Mouse (Mus musculus): Measurements from ENCODE around the gene Prrc2b. TPM values are rescaled to one million over a fixed set of nuclear protein-coding genes. Genes with fewer than 3 reads are reported as not detected.

The Prrc2b gene
- polyA plus RNA-seq, 1 experiment from 2014 or later: 30.4 TPM

DNA sequence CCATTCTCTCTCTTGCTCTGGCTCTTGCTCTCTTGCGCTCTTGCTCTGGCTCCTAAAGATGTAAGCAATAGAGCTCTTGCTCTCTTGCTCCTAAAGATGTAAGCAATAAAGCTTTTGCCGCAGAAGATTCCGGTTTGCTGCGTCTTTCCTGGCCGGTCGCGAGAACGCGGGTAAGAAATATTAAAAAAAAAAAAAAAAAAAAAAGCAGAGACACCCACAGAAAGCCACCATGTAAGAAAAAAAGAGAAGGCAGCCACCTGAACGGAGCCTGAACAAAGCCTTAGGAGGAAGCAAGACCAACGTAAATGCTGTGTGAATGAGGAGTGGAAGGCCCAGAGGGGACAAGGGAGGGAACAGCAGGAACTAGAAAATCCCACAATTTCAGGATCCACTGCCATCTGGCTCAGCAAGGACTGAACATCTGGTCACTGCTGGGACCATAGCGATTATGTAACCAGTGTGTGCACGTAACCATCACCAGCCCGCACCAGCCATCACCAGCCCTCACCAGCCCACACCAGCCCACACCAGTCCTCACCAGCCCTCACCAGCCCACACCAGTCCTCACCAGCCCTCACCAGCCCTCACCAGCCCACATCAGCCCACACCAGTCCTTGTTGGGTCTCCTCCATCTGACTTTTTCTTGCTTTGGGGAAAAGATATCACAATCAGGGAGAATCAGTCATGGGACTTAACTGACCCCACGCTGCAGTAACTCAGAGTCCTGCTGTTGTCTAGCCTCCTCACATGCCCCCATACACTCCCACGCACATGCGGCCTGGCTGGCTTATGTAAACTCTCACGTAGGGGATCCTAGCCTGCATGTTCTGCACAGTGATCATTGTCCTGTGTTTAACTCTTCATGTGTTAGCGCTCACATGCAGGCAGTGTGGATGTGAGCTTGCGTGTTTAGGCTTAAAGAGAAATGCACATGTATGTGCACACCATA is 30.8 kb upstream of the Prrc2b start:
- Histone ChIP-seq H3K4me1 (ENCODE audit: insufficient read depth, low read length) (peaks cover 3% of the 10 kb centered on the region; the same call in 1 of the 2 replicates), H3K9me3 (ENCODE audit: low read length) (peaks cover 6% of the 10 kb centered on the region; the same call in 1 of the 2 replicates), H3K4me3 (ENCODE audit: low read length) (no peak overlapping the region), H3K27ac (ENCODE audit: low read length) (no peak overlapping the region), H3K4me2 (replicated peaks; ENCODE audit: low read depth, low read length) (no peak overlapping the region), H3K36me3 (ENCODE audit: insufficient read depth, low read length) (no peaks in the 10 kb centered on the region), H3K27me3 (ENCODE audit: insufficient read depth, low read length) (no peaks in the 10 kb centered on the region), H3K9ac (replicated peaks; ENCODE audit: low read length) (no peak overlapping the region)
- no peak for ATAC-seq (ENCODE audit: low FRiP score, low TSS enrichment)
- WGBS: 79% methylated on average over 20 of the region's 20 CpGs

- WGBS: 58% methylated on average over 5 of the region's 5 CpGs
- H3K4me3 ChIP-seq (ENCODE audit: low read length): no peak overlapping the region
- H3K36me3 ChIP-seq (ENCODE audit: insufficient read depth, low read length): no peaks in the 10 kb centered on the region
- no peak for ATAC-seq (ENCODE audit: low FRiP score, low TSS enrichment)
- no peaks in the 10 kb centered on the region for H3K27me3 ChIP-seq (ENCODE audit: insufficient read depth, low read length)
- no peak overlapping the region for H3K4me2 ChIP-seq (replicated peaks; ENCODE audit: low read depth, low read length)
- H3K9me3 ChIP-seq (ENCODE audit: low read length): peaks cover 6% of the 10 kb centered on the region; the same call in 1 of the 2 replicates
- no peak overlapping the region for H3K9ac ChIP-seq (replicated peaks; ENCODE audit: low read length)
- no peak overlapping the region for H3K27ac ChIP-seq (ENCODE audit: low read length)
- peaks cover 3% of the 10 kb centered on the region; the same call in 1 of the 2 replicates for H3K4me1 ChIP-seq (ENCODE audit: insufficient read depth, low read length)
These were observed 29.7 kb upstream of the Prrc2b start for GRCm38 (mm10) chr2:32121150-32121549.

DNA sequence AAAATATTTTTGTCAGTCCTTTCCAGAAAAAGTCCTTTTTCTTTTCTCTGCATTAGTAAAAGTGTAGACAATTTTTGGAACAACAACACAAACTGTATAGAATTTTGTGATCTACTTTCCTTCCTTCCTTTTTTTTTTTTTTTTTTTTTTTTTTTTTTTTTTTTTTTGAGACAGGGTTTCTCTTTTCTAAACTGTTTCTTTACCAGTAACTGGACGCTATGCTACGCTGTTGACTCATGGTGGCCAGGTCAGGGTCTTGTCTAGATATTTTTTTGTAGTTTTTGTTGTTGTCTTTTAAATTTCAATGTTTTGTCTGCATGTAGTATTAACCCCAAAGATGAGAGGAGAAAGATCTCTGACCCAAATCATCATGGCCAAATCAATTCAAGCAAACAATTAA is 29.1 kb upstream of the Prrc2b start:
- H3K9ac ChIP-seq (replicated peaks; ENCODE audit: low read length): no peak overlapping the region

GRCm38 (mm10) chr2:32127653-32128535 is 23.0 kb upstream of the Prrc2b start:
- 23% methylated on average over 16 of the region's 16 CpGs for WGBS
- H3K9me3 ChIP-seq (ENCODE audit: low read length): no peaks in the 10 kb centered on the region
- no peaks in the 10 kb centered on the region for H3K27me3 ChIP-seq (ENCODE audit: insufficient read depth, low read length)
- H3K4me2 ChIP-seq (replicated peaks; ENCODE audit: low read depth, low read length): no peak overlapping the region
- no peak overlapping the region for H3K27ac ChIP-seq (ENCODE audit: low read length)
- 0 out of 2 replicates have a peak, but pooled peaks cover 8% of the 10 kb centered on the region for H3K4me1 ChIP-seq (ENCODE audit: insufficient read depth, low read length)
- no peaks in the 10 kb centered on the region for H3K36me3 ChIP-seq (ENCODE audit: insufficient read depth, low read length)
- ATAC-seq (ENCODE audit: low FRiP score, low TSS enrichment): no peak
- H3K4me3 ChIP-seq (ENCODE audit: low read length): no peak overlapping the region
- H3K9ac ChIP-seq (replicated peaks; ENCODE audit: low read length): no peak overlapping the region

More for the DNA sequence above, 29.1 kb upstream of the Prrc2b start:
- H3K27ac ChIP-seq (ENCODE audit: low read length): no peak overlapping the region
- no peak overlapping the region for H3K4me3 ChIP-seq (ENCODE audit: low read length)
- no peaks in the 10 kb centered on the region for H3K36me3 ChIP-seq (ENCODE audit: insufficient read depth, low read length)
- peaks cover 3% of the 10 kb centered on the region; the same call in 1 of the 2 replicates for H3K4me1 ChIP-seq (ENCODE audit: insufficient read depth, low read length)
- H3K4me2 ChIP-seq (replicated peaks; ENCODE audit: low read depth, low read length): no peak overlapping the region
- no peaks in the 10 kb centered on the region for H3K27me3 ChIP-seq (ENCODE audit: insufficient read depth, low read length)
- WGBS: 80% methylated on average over 2 of the region's 2 CpGs
- no peak for ATAC-seq (ENCODE audit: low FRiP score, low TSS enrichment)
- 0 out of 2 replicates have a peak, but pooled peaks cover 1% of the 10 kb centered on the region for H3K9me3 ChIP-seq (ENCODE audit: low read length)

DNA sequence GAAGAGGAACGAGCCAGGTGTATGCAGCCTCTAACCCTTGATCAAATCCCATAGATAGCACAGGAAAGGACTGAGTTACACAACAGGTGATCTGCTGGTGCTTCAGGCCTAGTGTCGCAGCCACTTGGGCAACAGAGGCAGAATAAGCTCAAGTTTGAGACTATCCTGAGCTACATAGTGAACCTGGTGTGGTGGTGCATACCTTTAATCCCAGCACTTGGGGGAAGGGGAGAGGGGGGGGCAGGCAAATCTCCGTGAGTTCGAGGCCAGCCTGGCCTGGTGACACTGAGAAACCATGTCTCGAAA is 22.4 kb upstream of the Prrc2b start:
- Histone ChIP-seq H3K4me3 (ENCODE audit: low read length) (no peak overlapping the region), H3K9ac (replicated peaks; ENCODE audit: low read length) (no peak overlapping the region), H3K9me3 (ENCODE audit: low read length) (no peaks in the 10 kb centered on the region), H3K4me1 (ENCODE audit: insufficient read depth, low read length) (0 out of 2 replicates have a peak, but pooled peaks cover 8% of the 10 kb centered on the region), H3K27me3 (ENCODE audit: insufficient read depth, low read length) (no peaks in the 10 kb centered on the region), H3K36me3 (ENCODE audit: insufficient read depth, low read length) (no peaks in the 10 kb centered on the region), H3K4me2 (replicated peaks; ENCODE audit: low read depth, low read length) (no peak overlapping the region), H3K27ac (ENCODE audit: low read length) (no peak overlapping the region)
- WGBS: 88% methylated on average over 5 of the region's 5 CpGs
- ATAC-seq (ENCODE audit: low FRiP score, low TSS enrichment): no peak

DNA sequence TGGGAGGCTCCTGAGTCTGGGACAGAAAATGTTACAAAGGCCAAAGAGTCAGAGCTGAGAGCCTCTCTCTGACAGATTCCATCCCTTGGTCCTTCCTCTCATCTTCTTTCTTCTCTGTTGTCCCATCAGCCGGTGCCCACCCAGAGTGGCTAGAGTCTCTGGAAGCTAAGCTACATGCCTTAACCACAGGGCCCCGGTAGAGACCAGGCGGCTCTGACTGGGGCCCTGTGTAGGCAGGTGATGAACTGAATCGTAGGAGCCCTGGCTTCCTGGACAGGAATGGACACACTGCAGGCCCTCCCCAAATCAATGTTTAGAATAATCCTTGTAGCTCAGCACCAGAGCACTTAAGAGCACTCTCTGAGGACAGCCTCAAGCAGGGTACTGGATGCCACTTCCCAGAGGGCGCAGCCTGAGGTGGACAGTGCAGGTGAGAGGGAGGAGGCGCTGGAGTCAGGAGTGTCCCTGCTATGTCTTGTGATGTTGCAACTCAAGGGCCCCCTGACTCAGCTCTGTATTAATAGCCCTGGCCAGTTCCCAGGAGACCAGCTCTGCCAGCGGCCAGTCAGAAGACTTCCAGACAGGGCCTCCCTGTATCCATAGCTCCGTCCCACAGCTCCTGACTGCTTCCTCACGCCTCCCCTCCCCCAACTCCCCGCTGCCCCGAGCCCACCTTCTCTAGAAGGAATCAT is 21.4 kb upstream of the Prrc2b start:
- Histone ChIP-seq H3K9me3 (ENCODE audit: low read length) (no peaks in the 10 kb centered on the region), H3K4me3 (ENCODE audit: low read length) (no peak overlapping the region), H3K27me3 (ENCODE audit: insufficient read depth, low read length) (no peaks in the 10 kb centered on the region), H3K27ac (ENCODE audit: low read length) (no peak overlapping the region), H3K4me1 (ENCODE audit: insufficient read depth, low read length) (0 out of 2 replicates have a peak, but pooled peaks cover 8% of the 10 kb centered on the region), H3K36me3 (ENCODE audit: insufficient read depth, low read length) (no peaks in the 10 kb centered on the region), H3K4me2 (replicated peaks; ENCODE audit: low read depth, low read length) (no peak overlapping the region), H3K9ac (replicated peaks; ENCODE audit: low read length) (no peak overlapping the region)
- no peak for ATAC-seq (ENCODE audit: low FRiP score, low TSS enrichment)
- WGBS: 54% methylated on average over 11 of the region's 11 CpGs

DNA sequence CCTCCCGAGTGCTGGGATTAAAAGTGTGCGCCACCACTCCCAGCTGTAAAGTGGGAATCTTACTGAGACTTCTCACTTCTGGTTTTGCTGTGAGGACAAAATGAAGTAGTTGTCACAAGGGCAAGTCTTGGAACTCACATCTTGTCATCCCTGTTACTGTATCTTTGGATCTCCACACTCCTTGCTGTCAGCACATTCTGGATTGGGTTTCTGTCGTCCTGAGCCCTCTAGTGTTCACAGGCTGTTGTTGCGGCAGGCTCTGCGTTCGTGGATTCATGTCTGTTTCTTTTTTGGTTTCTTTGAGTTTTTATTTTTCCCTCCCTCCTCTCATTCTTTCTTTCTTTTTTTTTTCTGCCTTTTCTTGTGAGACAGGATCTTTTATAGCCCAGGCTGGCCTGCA is 20.4 kb upstream of the Prrc2b start:
- H3K4me2 ChIP-seq (replicated peaks; ENCODE audit: low read depth, low read length): no peak overlapping the region

DNA sequence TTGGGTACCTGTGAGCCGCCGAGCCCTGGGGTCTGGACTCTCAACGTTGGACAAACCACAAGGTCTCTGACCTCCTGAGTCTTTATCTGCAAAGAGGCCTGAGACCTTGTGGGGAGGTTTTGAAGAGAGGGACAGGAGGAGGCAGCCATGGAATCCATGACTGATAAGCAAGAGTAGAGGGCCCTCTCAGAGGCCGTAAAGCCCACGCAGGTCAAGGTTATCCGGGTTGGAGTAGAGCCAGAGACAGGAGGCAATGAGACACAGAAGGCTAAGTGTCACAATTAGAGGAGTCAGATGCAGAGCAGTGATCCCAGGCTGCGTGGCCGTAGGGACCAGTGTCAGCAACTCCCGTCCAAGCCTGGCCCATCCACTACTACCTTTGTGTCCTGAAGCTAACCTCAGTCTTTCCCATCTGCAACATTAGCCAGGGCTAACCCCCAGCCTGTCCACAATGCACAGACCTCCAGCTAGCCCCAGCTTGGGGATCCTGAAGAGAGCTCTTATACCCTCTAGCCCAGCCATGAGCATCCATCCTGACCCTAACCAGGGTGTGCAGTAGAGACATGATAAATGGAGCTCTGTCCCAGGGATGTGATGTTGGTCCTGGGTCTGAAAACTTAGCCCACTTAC is 19.6 kb upstream of the Prrc2b start:
- Histone ChIP-seq H3K9ac (replicated peaks; ENCODE audit: low read length) (no peak overlapping the region), H3K27me3 (ENCODE audit: insufficient read depth, low read length) (no peaks in the 10 kb centered on the region), H3K9me3 (ENCODE audit: low read length) (no peaks in the 10 kb centered on the region), H3K4me2 (replicated peaks; ENCODE audit: low read depth, low read length) (no peak overlapping the region), H3K36me3 (ENCODE audit: insufficient read depth, low read length) (no peaks in the 10 kb centered on the region), H3K4me1 (ENCODE audit: insufficient read depth, low read length) (0 out of 2 replicates have a peak, but pooled peaks cover 8% of the 10 kb centered on the region), H3K27ac (ENCODE audit: low read length) (no peak overlapping the region), H3K4me3 (ENCODE audit: low read length) (no peak overlapping the region)
- ATAC-seq (ENCODE audit: low FRiP score, low TSS enrichment): no peak
- 73% methylated on average over 9 of the region's 9 CpGs for WGBS

More for the DNA sequence above, 20.4 kb upstream of the Prrc2b start:
- no peak overlapping the region for H3K27ac ChIP-seq (ENCODE audit: low read length)
- H3K36me3 ChIP-seq (ENCODE audit: insufficient read depth, low read length): no peaks in the 10 kb centered on the region
- no peak overlapping the region for H3K9ac ChIP-seq (replicated peaks; ENCODE audit: low read length)
- no peaks in the 10 kb centered on the region for H3K9me3 ChIP-seq (ENCODE audit: low read length)
- no peak overlapping the region for H3K4me3 ChIP-seq (ENCODE audit: low read length)
- 31% methylated on average over 6 of the region's 6 CpGs for WGBS
- H3K27me3 ChIP-seq (ENCODE audit: insufficient read depth, low read length): no peaks in the 10 kb centered on the region
- H3K4me1 ChIP-seq (ENCODE audit: insufficient read depth, low read length): 0 out of 2 replicates have a peak, but pooled peaks cover 8% of the 10 kb centered on the region
- no peak for ATAC-seq (ENCODE audit: low FRiP score, low TSS enrichment)
